Mouse (Mus musculus) central nervous system, embryonic 18 days (tissue): ENCODE data around the gene Lrrc3c. TPM values are rescaled to one million over a fixed set of nuclear protein-coding genes. Genes with fewer than 3 reads are reported as not detected.

ENCODE experiments used
- polyA plus RNA-seq: library from polyadenylated mRNA; depleted of rRNA; stranded (reverse); fragments of >200 nt; gene quantifications from 2 replicates; pipeline ENCODE4 v1.2.3, GENCODE M21; 2012; rRNA removed

Gene Lrrc3c
- polyA plus RNA-seq, result not detected in 2 replicates

DNA sequence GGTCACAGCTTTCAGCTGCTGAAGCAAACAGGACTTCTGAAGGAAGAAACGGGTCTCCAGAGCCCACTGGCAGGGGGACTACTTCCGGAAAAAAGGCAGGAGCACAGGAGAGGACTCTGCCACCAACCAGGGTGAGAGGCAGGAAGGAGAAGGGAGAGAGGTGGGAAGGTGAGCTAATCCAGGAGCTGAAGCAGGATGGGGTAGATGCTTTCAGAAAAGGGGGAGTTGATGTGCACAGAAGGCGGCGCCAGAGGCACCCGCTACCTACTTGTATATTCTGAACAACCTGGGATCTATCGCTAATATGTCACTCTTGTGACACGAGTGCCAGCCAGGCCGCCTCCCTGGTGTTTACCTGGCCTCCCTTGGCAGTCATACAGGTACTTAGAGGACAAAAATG is at the start of gene Lrrc3c:
Gene Lrrc3c, plus strand, starts transcription at position 301 of the 400 bp plus-strand sequence.

DNA sequence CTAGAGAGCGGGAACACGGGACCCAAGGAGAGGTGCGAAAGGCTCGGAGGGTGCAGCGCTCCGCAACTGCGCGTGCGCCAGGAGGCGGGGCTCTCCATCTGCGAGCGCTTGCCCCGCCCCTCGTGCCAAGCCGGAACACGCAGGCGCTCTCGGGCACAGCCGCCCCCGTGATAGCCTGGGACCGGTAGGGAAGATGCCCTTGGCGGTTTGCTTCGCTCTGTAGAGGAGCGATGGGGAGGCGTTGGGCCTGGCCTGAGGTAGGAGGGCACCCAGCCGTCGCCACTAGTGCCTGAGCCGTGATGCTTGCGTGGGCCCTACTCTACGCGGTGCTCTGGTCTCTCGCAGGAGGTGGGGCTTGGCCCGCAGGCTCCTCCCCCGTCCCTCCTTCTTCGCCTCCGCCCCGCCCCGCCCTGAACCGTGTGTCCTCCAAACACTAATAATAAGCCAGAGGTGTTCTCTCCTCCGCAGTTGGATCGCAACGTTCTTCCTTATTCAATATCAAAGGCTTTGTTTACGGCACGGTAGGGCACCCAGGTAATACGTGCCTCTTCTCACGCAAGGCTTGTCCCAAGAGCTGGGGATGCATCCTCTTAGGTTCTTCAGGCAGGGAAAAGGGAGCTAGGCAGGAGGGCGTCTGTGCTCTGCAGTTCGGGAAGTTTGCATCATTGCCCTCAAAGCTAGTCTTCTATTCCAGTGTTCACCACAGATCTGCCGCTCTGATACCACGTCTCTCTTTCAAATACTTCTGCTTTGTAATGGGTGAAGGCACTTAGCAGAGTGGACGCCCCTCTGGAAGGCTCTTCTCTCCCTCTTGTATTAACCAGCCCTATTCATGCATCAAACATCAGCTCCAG is 46.9 kb upstream of the Lrrc3c start, which contains the start of gene Zpbp2:
Gene Zpbp2, plus strand, starts transcription at position 123 of the 854 bp plus-strand sequence.

DNA sequence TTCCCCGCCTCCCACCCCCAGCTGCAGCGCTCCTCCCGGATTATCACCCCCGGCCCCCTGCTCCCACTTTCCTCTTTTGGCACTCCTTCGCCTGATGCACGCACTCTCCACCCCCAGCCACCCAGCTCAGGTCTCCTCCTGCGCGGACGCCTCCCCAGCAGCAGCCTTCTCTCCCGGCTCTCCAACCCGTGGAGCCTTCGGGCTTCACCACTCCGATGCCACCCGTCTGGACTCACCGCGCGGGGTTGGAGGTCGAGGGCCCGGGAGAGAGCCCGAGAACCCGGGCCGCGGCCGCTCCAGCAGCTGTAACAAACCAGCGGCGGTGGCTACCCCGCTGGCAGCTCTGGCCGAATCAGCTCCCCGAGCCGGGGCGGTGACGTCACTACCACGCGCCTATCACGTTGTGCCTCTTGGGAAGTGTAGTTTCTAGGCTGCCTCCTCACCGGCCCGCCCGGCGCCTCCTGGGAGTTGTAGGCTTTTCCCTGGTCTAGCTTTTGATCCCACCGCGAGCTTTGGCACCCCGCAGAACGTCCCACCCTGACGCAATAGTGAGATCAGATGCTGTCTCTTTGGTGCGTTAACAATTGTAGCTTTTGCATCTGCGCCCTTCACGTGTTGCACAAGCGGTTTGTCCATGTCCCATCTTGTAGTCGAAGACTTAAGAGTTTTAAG is 11.1 kb upstream of the Lrrc3c start, which contains the start of gene Ormdl3:
Gene Ormdl3, minus strand, starts transcription at position 477 of the 672 bp plus-strand sequence.

DNA sequence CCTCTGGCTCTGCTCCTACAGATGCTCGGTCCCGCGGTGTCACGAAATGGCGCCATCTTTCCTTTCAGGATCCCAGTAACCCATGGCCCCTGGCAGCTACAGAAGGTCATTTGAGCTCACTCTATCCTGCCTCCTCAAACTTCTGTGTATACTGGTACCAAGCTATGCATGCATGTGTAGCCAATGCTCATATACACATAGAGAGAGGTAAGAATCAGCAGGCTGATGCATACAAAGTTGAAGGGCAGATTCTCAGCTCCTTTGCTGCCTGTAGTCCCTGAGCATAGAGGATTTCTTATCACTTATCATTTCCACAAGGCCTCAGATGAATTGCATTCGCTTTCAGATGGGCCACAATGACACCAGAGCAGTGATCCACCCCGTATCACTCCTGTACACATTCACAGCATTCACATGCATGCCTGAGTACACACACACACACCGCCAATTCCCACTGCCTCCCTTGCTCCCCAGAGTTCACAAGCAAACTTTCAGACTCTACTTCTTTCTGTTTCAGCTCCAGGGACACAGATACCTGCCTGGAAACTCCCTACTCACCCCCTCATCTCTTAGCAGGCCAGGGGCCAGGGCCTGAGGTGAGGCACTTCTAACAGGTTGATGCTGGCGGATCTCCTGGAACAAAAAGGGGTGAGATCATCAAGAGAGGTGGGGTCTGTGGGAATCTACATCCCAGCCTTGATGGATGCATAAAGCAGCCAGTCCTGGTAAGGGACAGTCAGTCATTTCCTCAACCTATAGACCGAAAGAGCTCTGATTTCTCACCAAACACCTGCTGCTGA is 27.7 kb downstream of the Lrrc3c start, which contains the start of the genes Gm12355 and Gsdma3:
Gene Gm12355, minus strand, starts transcription at position 51 of the 800 bp plus-strand sequence.
Gene Gsdma3, plus strand, starts transcription at position 750 of the 800 bp plus-strand sequence.

DNA sequence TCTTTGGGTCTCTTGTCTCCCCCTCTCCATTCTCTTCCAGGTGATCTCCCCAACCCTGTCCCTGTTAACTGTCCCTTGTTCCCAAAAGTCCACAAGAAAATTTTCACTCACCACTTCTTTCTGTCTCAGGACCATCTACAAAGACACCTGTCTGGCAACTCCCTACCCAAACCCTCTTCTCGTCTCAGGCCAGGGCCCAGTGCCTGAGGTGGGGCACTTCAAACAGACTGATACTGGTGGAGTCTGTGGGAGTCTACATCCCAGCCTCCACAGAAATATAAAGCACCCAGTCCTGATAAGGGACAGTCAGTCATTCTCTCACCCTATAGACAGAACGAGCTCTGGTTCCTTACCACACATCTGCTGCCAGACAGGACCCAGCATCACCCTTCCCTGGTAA is 48.4 kb downstream of the Lrrc3c start, which contains the start of gene Gsdma2:
Gene Gsdma2, plus strand, starts transcription at position 301 of the 400 bp plus-strand sequence.

Other genes with a start within 250 kb of the Lrrc3c start
- gene Ppp1r1b, start 249.9 kb upstream of the Lrrc3c start, polyA plus RNA-seq, result 35.9 and 57.7 TPM in 2 replicates
- gene Stard3, start 239.9 kb upstream of the Lrrc3c start, polyA plus RNA-seq, result 57.5 and 63.6 TPM in 2 replicates
- gene Tcap, start 214.5 kb upstream of the Lrrc3c start, polyA plus RNA-seq, result 0.31 and 3.6 TPM in 2 replicates
- gene Pnmt, start 211.8 kb upstream of the Lrrc3c start, polyA plus RNA-seq, result 1.5 and 1.6 TPM in 2 replicates
- 10.6 and 11.1 TPM in 2 replicates for gene Pgap3, start 197.8 kb upstream of the Lrrc3c start, polyA plus RNA-seq
- 4.1 and 4.2 TPM in 2 replicates for gene Erbb2, start 185.8 kb upstream of the Lrrc3c start, polyA plus RNA-seq
- 186 and 206 TPM in 2 replicates for gene Mien1, start 159.3 kb upstream of the Lrrc3c start, polyA plus RNA-seq
- gene Grb7, start 151.9 kb upstream of the Lrrc3c start, polyA plus RNA-seq, result 1.9 and 2.1 TPM in 2 replicates
- 0.08 and 0.10 TPM in 2 replicates for gene Ikzf3, start 52.3 kb upstream of the Lrrc3c start, polyA plus RNA-seq
- 0.11 and 0.23 TPM in 2 replicates for gene Zpbp2, start 47.2 kb upstream of the Lrrc3c start, polyA plus RNA-seq
- gene Ormdl3, start 10.9 kb upstream of the Lrrc3c start, polyA plus RNA-seq, result 105 and 111 TPM in 2 replicates
- 0.23 and 0.32 TPM in 2 replicates for gene Gm12355, start 27.4 kb downstream of the Lrrc3c start, polyA plus RNA-seq
- gene Gsdma3, start 28.1 kb downstream of the Lrrc3c start, polyA plus RNA-seq, result not detected in 2 replicates
- not detected in 2 replicates for gene Gsdma2, start 48.5 kb downstream of the Lrrc3c start, polyA plus RNA-seq
- 0.01 TPM in 1 of 2 replicates, not detected in the other for gene Gsdma, start 66.1 kb downstream of the Lrrc3c start, polyA plus RNA-seq
- gene Psmd3, start 84.3 kb downstream of the Lrrc3c start, polyA plus RNA-seq, result 177 and 191 TPM in 2 replicates
- not detected in 2 replicates for gene Csf3, start 103.0 kb downstream of the Lrrc3c start, polyA plus RNA-seq
- gene Med24, start 131.1 kb downstream of the Lrrc3c start, polyA plus RNA-seq, result 119 and 126 TPM in 2 replicates
- 1,068 and 1,110 TPM in 2 replicates for gene Thra, start 142.3 kb downstream of the Lrrc3c start, polyA plus RNA-seq
- gene Nr1d1, start 177.0 kb downstream of the Lrrc3c start, polyA plus RNA-seq, result 4.5 and 5.2 TPM in 2 replicates
- 94.0 and 95.7 TPM in 2 replicates for gene Msl1, start 197.2 kb downstream of the Lrrc3c start, polyA plus RNA-seq
- 51.0 and 55.2 TPM in 2 replicates for gene Casc3, start 206.6 kb downstream of the Lrrc3c start, polyA plus RNA-seq
- gene Rapgefl1, start 238.5 kb downstream of the Lrrc3c start, polyA plus RNA-seq, result 50.2 and 56.1 TPM in 2 replicates